Mouse (Mus musculus) embryonic fibroblast, embryonic 13.5 days (primary cell): ENCODE data around the gene Wdr83.

Experiments
- CTCF ChIP-seq: IDR thresholded peaks from 2 replicates; pipeline ENCODE4 v1.5.1; 2011; ENCODE audit warnings: mild to moderate bottlenecking, control low read depth, low read length, moderate library complexity, borderline replicate concordance; ENCODE audit not compliant: insufficient read depth
- POLR2A ChIP-seq: IDR thresholded peaks from 2 replicates; pipeline ENCODE4 v1.6.1; 2011; ENCODE audit warnings: low read depth, mild to moderate bottlenecking, control low read depth, low read length, moderate library complexity

DNA sequence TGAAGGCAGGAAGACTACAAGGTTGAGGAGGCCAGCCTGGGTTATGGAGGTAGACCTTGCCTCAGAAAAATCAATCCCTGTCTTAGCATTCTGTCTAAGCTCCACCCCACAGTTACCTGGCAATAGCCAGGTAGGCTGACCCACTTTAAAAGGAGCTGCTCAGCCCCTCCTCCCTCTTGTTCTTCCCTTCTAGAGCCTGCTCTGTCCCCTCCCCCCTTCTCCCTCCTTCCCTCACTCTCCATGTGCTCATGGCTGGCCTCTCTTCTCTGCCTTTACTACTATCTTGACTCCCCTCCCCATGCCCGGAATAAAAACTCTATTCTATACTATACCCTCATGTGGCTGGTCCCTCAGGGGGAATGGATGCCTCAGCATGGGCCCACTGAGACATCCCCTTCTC is 47.2 kb downstream of the Wdr83 start:
- TF ChIP-seq CTCF (no peak), POLR2A (no peak)
